Mouse (Mus musculus): ENCODE data around the gene Rpl24.
"Not testable (repeated sequence)": the region's sequence is repeated elsewhere in the genome, so short reads cannot be mapped to it uniquely, and the experiment has no call there.

Gene Rpl24

DNA sequence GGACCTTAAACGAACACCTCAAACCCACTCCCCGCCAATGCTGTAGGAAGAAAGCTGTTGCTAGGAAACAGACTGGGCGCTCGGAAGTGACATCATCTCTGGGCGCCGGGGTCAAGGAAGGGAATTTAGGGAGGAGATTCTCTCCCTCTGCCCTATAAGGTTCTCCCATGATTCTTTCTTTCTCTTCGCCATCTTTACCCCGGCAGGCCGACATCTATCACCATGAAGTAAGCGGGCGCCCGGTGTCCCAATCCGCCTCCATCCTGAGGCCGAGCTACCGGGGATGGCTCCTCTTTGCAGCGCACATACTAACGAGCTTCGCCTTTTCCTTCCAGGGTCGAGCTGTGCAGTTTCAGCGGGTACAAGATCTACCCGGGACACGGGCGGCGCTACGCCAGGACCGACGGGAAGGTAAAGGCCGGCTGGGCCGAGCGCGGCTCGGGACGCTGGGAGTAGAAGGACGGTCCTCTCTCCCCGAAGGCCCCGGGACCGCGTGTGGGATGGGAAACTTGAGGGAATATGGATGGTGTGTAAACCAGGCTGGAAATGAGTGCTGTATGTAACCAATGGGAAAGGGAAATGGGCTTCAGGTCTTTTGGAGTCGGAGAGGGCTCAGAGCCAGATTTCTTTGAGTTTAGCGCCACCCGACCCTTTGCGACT lies at the start of gene Rpl24:
Rpl24 (plus strand) TSS at position 64 of the 660 bp plus-strand sequence.
- DNase-seq: peak; percentile 97

DNA sequence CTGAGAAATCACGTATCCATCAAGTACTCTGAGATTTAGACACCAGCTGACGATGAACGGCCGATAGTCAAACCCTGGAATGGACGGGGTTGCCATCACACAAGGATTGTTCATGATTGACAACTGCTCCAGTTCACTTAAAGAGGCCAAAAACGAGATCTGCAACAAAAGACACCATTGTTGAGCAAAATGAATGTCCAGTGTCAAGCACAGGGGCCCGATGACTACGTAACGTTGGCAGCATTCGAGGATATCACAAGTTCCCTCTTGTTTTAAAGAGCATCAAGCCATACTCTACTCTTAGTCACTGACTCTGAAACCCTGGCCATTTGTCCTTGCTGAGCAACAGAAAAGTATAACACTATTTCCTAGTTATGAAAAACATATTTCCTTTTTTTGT lies 44.0 kb upstream of the Rpl24 start:
- no peak for DNase-seq

DNA sequence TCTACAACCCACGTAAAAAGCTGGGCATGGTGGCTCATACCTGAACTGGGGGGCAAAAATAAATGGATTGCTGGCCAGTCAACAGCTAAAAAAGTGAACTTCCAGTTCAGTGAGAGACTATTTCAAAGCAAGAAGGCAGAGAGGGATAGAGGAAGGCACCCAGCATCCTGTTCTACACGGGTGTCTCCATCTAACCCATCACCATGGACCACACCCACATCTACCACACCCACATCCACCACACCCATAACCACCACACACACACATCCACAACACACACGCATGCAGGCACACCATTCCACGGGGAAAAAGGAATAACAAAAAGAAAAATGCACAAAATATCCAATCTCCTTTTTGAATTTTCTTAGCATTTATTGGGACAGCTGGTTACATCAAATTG lies 42.1 kb upstream of the Rpl24 start:
- DNase-seq: no peak

DNA sequence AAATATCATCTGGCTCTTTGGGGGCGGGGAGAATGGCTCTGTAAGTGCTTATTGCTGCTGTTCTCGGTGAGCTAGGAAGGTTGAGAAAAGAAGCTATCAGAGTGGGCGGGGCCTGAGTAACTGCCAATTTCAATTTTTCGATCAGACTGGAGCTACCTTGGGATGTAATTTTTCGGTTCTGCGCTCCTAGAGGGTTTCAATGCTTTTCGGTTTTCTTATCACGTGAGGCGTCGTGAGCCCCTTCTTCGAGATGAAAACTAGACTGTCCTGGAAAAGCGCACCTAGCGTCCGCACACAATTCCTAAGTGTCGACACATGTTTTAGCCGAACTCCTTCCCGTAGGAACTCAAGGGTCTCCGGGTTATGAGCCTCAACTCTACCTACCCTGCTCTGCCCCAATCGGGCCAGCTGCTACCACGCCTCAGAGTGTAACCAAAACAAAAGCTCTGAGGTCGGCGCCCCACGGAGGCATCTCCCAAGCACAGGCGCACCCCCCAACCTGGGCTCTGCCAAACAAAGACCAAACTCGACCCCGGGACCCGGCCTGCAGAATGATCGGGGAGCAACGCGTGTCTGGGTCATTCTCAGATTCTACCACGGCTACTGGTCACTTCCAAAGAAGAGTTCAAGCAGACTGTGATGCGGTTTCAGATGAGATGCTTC lies 32.3 kb upstream of the Rpl24 start:
- DNase-seq: peak; percentile 45

DNA sequence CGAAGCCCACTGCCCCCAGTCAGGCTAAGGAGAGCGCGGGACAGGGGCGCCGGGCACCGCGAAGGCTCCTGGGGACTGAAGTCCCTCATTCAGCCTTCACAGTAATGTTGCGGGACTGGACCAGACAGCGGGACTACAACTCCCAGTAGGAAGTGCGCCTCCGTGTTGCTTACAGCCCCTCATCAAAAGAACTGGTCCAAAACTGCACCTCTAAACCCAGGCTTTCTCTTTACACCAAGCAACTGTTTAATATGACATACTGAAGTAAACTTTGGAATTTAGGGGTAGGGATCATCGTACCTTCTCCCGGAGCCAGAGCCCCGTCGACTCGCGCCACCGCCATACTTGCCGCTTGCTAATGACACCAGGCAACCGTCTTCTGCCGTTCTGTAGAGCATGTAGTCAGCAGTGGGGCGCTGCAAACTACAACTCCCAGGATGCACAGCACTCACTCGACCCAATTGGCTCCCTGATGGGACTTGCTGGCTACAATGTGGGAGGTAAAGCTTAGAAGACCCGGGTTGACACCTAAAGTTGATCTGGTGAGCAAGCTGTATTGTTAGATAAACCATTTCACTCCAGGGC lies 31.5 kb upstream of the Rpl24 start, which contains the start of gene Cep97:
Cep97 (minus strand) TSS at position 403 of the 585 bp plus-strand sequence.
- peak; percentile 93 for DNase-seq

DNA sequence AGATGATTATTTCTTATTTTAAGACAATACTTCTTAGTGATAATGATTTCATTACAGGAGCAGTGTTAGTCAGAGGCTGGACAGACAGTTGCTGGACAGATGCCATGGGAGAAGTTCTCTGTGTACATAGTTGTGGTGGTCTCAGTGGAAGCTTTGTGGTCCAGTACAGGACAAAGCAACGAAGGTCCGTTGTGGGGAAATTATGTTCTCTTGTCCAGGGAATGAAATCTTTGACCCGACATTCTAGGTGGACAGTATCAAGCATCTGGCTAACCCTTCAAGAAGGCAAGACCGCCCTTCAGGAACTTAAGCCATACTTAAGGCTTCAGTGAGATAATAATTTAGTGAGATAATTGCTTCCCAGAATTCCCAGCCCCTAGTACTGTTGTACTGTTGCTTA lies 27.3 kb upstream of the Rpl24 start:
- DNase-seq: no peak

DNA sequence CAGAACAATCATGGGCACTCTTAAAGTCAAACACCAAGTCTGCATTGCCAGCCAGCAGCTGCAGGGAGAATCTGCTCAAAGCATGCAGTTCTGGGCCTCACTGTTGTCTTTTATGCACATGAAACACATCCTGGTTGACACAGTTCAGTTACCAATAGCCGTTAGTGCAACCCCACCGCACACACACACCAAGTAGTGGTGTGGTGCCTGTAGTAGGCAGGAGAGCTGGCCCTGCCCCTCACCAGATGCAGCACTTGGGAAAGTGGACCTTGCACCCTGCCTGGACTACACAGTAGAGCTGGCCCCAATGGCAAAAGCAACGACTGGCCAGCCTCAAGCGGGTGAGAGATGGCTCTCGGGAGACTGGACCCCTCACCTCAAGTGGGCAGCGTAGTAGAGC lies 26.4 kb upstream of the Rpl24 start:
- no peak for DNase-seq

DNA sequence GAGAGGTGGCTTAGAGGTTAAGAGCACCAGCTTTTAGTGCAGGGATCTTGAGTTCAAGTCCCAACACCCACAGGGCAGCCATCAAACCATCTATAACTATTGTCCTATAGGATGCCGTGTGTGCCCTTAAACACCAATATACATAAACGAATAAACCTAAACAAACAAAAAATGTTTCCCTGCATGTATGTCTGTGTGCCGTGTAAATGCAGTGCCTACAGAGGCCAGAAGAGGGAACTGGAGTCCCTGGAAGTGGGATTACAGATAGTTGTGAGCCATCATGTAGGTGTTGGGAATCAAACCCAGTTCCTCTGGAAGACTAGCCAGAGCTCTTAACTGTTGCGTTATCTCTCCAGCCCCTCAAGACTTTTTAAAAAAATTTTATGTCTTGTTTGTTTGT lies 25.3 kb upstream of the Rpl24 start:
- no peak for DNase-seq

DNA sequence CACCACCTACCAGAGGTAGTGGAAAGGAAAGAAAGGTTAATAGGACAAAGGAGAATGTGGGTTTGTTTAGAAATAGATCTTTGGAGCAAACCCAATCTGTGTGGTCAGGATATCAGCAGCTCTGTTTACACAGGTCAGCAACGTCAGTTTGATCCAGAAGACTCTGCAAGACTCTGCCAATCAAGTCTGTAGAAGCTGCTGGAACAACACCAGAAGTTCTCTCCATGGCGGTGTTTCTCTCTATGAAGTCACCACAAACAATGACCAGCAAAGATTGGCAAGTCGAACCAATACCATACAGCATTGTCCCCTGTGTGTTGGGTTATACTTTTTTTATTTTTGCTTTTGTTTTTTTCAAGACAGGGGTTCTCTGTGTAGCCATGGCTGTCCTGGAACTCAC lies 18.8 kb upstream of the Rpl24 start:
- DNase-seq: no peak

DNA sequence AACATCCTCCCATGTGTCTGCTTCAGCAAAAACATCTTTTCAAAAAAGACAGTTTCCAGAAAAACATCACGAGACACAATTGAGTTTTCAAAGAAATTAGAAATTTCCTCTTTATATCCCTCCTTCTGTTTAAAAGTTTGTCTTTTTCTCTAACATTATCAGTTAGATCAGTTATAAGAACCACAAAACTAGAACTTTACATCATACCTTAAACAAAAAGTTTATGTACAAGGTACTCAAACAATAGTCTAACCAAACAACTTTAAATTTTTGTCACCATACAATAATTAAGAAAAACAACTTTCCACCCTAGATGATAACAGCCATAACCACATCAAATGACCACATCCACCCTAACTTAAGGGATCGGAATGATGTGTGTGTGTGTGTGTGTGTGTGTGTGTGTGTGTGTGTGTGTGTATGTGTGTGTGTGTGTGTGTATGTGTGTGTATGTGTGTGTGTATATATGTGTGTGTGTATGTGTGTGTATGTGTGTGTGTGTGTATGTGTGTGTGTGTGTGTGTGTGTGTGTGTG lies 18.1 kb upstream of the Rpl24 start:
- DNase-seq: not testable (repeated sequence)

DNA sequence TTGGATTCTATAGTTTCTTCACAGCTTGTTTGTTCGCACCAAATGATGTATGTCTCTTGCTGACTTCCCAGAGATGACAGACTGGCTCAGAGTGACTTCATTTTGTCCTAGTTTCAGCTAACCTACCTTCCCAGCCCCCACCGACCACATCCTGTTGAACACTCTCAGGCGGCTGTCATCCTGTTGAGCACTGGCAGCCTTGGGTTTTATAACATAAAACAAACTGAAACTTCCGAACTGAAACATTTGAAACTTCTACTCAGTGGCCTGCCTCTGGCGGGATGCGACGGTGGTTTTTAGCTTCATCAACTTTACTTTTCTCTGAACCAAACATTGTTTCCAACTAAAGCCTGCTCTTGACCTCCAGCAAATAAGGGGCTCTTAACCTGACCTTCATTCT lies 17.1 kb upstream of the Rpl24 start:
- peak; percentile 60 for DNase-seq

DNA sequence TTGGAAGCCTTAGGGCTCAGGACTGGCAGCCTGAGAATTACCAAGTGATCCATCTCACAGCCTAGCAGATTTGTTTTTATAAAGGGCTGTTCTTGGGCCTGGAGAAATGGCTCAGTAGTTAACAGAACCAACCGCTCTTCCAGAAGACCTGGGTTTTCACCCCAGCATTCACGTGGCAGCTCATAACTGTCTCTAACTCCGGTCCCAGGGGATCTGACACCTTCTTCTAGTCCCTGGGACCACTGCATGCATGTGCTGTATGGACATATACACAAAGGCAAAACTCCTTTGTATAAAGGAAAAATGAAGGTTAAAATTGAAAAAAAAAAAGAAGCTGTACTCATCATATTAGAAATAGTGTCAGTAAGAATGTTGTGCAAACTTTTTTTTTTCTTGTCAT lies 15.6 kb upstream of the Rpl24 start:
- no peak for DNase-seq

DNA sequence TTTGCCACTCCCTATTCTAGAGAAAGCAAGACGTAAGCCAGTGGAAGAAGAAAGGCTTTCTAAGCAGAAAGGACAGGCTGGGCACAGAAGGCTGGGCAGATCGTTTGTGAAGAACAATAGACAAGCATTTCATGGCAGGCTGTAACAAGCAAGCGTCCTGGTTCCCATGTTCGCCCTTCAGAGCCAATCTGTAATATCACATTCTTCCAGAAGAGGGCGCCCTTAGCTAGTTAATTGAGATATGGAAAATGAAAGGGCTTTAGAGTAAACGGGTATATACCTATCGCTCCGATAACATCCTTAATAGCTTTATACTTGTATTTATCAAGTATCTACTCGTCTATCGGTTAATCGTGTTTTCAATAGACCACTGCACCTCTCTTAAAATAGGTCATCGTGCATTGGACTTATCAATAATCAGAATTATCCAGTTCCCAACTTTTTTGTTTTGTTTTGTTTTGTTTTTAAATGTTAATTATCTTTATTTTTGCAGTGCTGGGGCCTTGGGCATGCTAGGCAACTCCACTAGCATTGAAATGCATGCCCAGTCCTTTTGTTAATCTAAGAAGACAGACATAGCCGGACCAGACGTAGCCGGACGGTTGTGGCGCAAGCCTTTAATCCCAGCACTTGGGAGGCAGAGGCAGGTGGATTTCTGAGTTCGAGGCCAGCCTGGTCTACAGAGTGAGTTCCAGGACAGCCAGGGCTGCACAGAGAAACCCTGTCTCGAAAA lies 15.0 kb upstream of the Rpl24 start:
- peak; percentile 90 for DNase-seq

DNA sequence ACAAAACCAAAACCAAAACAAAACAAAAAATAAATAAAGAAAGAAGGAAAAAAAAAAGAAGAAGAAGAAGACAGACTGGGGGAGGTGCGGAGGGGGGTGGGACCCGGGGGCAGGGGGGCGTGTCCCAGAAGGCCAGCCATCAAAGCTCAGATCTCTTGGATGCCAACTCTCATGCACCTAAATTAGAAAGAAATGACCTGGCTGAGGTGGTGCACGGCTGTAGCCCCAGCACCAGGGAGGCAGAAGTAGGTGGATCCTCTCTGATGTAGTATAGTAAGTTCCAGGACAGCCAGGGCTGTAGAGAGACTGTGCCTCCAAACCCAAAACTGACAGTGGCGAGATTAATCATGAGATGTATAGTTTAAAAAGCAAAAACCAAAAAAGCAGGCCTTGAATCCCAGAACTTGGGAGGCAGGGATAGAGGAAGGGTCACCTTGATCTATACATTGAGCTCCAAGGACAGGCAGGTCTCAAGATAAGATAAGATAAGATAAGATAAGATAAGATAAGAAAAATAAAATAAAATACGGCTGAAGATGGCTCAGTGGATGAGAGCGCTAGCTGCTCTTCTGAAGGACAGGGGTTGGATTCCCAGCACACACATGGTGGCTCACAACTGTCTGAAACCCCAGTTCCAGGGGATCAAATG lies 14.3 kb upstream of the Rpl24 start:
- DNase-seq: no peak

DNA sequence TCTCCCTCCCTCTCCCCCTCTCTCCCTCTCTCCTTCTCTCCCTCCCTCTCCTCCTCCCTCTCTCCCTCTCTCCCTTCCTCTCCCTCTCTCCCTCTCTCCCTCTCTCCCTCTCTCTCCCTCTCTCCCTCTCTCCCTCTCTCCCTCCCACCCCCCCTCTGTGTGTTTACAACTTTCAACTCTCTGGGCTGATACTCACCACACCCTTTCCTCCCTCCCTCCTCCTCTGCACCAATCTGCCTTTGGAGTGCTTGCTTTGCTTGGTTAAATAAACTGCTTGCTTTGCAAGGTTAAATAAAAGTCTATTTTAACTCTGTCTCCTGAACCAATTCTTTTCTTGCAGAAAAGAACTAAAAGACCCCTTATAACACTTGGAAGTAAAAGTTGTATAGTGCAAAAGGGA lies 13.3 kb upstream of the Rpl24 start:
- DNase-seq: peak; percentile 50

DNA sequence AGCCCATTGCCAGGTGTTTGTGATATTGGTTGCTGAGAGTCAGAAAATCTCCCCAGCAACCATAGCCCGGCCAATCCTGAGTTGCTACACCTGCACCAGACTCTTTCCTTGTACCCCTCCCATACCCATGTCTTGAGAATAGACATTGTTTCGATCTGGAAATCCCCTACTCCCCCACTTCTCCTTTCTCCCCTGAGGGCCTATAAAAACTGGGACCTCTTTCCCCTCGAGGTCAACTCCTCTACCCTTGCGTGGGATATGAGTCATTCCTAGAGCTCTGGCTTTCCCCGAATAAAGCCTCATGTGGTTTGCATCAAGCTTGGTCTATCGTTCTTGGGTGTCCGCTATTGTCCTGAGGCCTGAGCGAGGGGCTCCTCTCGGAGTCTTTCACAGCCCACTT lies 11.9 kb upstream of the Rpl24 start:
- not testable (repeated sequence) for DNase-seq

DNA sequence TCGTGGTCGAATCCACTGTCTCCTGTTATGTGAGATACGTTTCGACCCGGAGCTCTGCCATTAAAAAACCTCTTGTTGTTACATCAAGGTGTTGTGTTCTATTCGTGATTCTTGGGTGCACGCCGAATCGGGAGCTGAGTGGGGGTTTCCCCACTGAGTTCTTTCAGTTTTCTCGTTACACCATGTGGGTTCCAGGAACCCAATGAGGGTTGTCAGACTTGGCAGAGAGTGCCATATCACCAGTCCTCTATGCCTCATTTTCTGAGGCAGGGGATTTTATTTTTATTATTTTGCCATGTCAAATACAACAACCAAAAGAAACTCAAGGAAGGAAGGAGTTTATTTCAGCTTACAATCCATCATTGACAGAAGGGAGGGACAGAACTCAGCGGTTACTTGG lies 3.0 kb upstream of the Rpl24 start:
- DNase-seq: not testable (repeated sequence)

DNA sequence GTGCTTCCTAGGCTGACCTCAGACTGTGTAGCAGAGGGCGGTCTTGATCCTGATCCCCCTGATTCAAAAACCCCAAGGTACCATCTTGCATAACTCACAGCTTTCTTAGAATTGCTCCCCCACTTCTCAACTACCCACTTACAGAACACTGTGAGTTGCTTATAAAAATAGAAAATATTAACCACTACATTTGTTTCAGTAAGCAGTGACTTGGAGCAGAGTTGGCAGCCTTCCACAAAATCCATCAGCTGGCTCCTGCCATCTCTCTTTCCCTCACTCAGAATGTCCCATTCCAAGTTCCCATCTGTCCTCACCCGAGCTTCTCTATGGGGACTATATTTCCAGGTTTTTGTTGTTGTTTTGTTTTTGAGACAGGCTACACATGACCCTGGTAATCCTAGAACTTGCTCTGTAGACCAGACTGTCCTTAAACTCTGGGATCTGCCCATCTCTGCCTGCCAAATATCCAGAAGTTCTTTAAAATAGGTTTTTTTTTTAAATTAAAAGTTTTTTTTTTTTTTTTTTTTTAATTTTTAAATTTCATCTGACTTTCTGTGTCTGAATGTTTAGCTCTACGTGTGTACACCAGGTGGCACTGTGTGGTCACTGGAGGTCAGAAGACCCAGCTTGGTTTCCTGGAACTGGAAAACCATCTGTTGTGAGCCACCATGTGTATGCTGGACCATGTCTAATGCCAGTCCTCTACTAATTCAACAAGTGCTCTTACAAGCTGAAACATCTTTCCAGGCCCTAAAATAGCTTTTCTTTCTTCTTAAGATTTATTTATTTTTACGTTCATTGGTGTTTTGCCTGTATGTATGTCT lies 1.7 kb upstream of the Rpl24 start:
- peak; percentile 49 for DNase-seq

DNA sequence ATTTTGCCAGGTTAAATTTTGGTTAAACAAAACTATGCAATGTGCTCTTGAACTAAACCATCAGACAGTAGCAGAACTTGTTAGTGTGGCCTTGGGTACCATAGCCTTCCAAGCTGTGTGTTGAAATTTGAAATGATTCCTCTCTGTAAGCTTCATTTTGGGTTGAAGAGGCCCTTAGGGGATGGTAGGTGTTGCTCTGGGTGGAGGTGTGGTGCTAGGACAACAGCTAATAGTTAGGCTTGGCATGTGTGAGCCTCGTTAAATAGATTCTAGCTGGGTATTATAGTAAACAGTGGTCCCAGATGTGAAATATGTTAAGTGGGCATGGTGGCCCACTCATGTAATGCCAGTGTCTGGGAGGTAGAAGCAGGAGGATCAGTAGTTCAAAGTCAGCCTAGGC lies 1.1 kb downstream of the Rpl24 start:
- DNase-seq: no peak

DNA sequence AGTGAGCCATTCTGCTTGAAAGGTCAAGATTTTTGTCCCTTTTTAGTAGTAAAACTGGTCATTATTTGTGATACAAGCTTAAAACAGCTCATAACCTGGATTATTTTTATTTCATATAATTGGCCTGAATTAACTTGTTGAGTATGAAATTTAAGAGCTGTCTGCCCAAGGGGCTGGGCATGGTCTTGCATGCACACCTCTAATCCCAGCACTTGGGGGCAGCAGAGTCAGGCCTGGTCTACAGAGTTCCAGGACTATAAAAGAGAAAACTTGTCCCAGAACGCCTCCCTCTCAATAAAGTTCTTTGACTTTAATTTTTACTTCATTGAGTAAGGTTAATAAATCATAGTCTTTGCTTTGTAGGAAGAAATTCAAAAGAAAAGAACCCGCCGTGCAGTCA lies 3.1 kb downstream of the Rpl24 start:
- DNase-seq: peak; percentile 77

DNA sequence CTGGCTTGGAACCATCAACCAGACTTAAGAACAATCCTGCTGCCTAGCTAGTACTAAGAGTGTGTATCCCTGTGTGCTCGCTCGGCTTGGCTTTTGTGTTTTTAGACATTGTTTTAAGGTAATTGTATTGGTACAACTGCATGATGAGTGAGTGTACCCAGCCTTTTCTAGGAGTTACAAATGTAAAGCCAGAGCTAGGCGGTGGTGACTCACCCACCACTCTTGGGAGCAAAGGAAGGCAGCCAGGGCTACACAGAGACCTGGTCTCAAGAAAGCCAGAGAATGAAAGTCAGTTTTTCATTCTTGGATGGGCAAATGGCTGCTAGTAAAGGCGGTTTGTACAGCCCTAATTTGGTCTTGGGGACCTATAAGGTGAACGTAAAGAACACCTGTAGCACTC lies 4.3 kb downstream of the Rpl24 start:
- DNase-seq: no peak

Measured in lung, postnatal 10 days (tissue).